Mouse (Mus musculus): ENCODE data around the gene Cic. TPM values are rescaled to one million over a fixed set of nuclear protein-coding genes. Genes with fewer than 3 reads are reported as not detected.

The Cic gene
- polyA plus RNA-seq, 1 experiment from 2014 or later, result 8.9 TPM

DNA sequence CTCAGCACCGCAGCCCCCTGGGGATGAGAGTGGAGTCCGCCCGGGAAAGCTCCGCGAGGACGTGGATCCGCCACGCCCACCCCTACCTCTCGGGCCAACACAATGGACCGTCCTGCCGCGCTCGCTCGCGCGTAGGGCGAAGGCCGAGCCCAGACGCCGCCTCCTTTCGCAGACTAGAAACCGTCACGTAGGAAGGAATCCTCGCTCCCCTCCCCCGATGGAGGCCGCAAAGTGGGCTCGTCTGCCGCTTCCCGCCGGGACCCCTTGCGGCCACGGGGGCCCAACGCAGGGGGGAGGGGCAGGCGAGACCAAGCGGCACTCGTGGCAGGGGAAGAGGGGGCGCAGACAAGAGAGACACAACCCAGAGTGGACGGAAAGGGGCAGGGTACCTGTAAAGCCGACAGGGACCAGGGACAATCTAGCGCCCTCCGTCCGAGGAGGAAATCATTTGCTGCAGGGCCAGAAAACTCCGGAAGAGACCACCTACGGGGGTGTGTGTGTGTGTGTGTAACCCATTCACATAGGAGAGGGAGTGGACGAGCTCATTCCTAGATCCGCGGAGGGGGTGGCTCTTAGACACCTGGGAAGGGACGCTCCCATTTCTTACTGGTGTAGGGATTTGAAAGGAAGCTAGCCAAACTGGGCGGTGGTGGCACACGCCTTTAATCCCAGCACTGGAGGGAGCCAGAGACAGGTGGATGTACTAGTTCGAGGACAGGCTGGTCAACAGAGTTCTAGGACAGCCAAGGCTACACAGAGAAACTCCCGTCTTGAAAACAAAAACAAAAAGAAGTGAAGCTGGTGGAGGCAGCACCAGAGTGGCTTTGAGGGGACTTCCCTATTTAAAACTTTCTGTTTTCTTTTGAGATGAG is 30.2 kb downstream of the Cic start, which contains the start of gene Pafah1b3:
Pafah1b3 (minus strand) TSS at position 533 of the 872 bp plus-strand sequence.
- Histone ChIP-seq H3K4me3 (replicated peaks) (peak within 1 kb of the TSS; percentile 70), H3K27ac (replicated peaks) (peak within 1 kb of the TSS; percentile 79), H3K9me3 (replicated peaks) (no peaks in the 10 kb centered on the region), H3K36me3 (replicated peaks) (peaks cover 16% of the 10 kb centered on the region), H3K9ac (peak within 1 kb of the TSS; percentile 64), H3K27me3 (peaks cover 5% of the 10 kb centered on the region), H3K4me2 (peak within 1 kb of the TSS; percentile 98), H3K4me1 (replicated peaks) (peaks cover 30% of the 10 kb centered on the region)
- WGBS (ENCODE audit: insufficient replicate concordance), result under 1% methylated on average over 52 of the region's 52 CpGs
- peak; percentile 82 for ATAC-seq (ENCODE audit: insufficient read depth)

DNA sequence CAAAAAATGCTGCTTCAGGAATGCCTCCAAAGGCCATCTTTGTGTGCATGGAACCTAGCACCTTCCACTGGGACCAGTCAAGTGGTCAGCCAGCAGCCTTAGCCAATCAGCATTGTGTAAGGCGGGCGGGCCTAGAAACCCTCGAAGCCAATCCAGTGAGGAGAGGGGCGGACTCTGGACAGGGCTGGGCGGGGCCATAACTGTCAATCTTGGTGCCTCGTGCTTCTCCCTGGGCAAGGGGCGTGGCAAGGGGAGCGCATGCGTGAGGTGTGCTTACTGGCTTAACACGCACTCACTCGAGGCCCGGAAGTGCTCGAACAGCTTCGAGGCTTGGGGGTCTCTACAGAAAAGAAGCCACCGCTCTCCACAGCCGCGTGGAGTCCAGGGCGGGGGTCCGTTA is 33.6 kb downstream of the Cic start, which contains the start of gene Prr19:
Prr19 (plus strand) TSS at position 349 of the 400 bp plus-strand sequence.
- 0 out of 2 replicates have a peak, but pooled peaks have one; percentile 31 for ATAC-seq (ENCODE audit: insufficient read depth)
- Histone ChIP-seq H3K4me1 (replicated peaks) (peaks cover 32% of the 10 kb centered on the region), H3K36me3 (replicated peaks) (no peaks in the 10 kb centered on the region), H3K27ac (replicated peaks) (no peak within 1 kb of the TSS), H3K4me3 (replicated peaks) (no peak within 1 kb of the TSS), H3K9me3 (replicated peaks) (no peaks in the 10 kb centered on the region), H3K27me3 (peaks cover 33% of the 10 kb centered on the region), H3K4me2 (no peak within 1 kb of the TSS), H3K9ac (no peak within 1 kb of the TSS)
- WGBS (ENCODE audit: insufficient replicate concordance), result 55% methylated on average over 19 of the region's 19 CpGs

DNA sequence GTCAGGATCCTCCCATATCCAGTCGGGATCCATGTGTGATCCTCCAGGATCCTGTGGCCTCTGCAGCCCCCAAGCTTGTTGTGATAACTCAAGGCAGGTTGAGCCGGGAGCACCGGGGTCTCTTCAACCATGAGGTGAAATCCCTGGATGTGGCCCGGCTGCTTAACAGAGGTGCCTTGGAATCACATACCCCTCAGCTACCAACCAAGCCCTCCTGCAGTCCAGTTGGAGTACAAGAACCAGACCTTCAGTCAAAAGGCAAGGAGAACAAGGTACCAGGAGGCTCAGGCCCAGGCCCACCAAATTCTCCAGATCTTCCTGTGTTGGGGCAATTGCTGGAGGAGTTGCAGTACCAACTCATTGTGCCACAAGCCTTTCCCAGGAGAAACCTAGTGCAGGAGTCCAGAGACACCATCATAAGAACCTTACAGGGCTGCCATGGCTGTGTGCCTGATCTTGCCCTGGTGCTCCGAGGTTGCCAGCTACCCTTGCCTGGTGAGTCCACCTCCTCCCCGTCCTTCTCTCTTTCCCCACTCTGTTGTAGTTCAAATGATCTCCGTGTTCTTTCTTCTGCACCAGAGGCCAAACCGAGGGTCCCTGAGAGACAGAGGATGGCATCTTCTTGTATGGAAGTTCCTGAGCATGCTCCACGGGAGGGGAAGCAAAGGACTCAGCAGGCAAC is 35.6 kb downstream of the Cic start:
- Histone ChIP-seq H3K4me2 (no peak overlapping the region), H3K27ac (replicated peaks) (no peak overlapping the region), H3K4me1 (replicated peaks) (peaks cover 14% of the 10 kb centered on the region), H3K9me3 (replicated peaks) (no peaks in the 10 kb centered on the region), H3K36me3 (replicated peaks) (no peaks in the 10 kb centered on the region), H3K4me3 (replicated peaks) (no peak overlapping the region), H3K27me3 (peaks cover 54% of the 10 kb centered on the region), H3K9ac (no peak overlapping the region)
- 49% methylated on average over 9 of the region's 9 CpGs for WGBS (ENCODE audit: insufficient replicate concordance)
- ATAC-seq (ENCODE audit: insufficient read depth), result no peak

DNA sequence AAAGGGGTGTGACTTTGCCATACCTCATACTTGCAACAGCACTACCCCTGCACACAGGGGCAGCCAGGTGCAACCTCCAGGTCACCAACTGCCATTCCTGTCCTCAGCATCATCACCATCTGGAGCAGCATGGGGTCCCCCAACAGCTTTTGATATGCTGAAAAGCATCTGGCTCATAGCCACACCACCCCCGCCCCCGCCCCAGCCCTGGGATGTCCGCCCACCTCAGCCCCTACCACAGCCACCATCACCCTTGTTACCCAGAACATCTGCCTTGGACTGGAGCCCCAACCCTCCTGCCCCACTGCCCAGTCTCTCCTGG is 36.1 kb downstream of the Cic start:
- Histone ChIP-seq H3K27me3 (peaks cover 59% of the 10 kb centered on the region), H3K4me2 (no peak overlapping the region), H3K4me3 (replicated peaks) (no peak overlapping the region), H3K27ac (replicated peaks) (no peak overlapping the region), H3K4me1 (replicated peaks) (0 out of 2 replicates have a peak, but pooled peaks cover 12% of the 10 kb centered on the region), H3K9me3 (replicated peaks) (no peaks in the 10 kb centered on the region), H3K36me3 (replicated peaks) (no peaks in the 10 kb centered on the region), H3K9ac (no peak overlapping the region)
- no peak for ATAC-seq (ENCODE audit: insufficient read depth)
- 52% methylated on average over 3 of the region's 3 CpGs for WGBS (ENCODE audit: insufficient replicate concordance)

DNA sequence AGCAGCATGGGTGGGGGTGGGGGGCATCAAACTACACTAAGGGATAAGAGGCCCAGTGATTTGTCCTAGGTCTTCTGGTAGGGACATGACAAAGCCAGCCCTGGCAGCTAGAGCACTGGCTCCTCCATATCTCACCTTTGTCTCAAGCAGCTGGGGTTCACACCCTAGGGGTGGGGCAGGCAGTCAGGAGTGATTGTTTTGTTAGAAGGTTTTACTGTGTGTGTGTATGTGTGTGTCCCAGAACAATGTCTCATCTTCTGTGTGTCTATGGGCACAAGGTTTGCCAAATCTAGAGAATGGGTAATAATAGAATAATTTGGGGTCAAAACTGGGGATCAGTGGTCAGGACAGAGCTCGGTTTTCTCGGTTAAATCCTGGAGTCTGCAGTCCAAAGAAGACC is 38.0 kb downstream of the Cic start:
- no peaks in the 10 kb centered on the region for H3K9me3 ChIP-seq (replicated peaks)
- peaks cover 76% of the 10 kb centered on the region for H3K27me3 ChIP-seq
- no peak for ATAC-seq (ENCODE audit: insufficient read depth)
- H3K4me1 ChIP-seq (replicated peaks), result 0 out of 2 replicates have a peak, but pooled peaks cover 12% of the 10 kb centered on the region
- peak overlapping the region; percentile 66 for H3K4me2 ChIP-seq
- H3K9ac ChIP-seq, result no peak overlapping the region
- H3K27ac ChIP-seq (replicated peaks), result no peak overlapping the region
- peak overlapping the region; percentile 44; the same call in 1 of the 2 replicates for H3K4me3 ChIP-seq (replicated peaks)
- no peaks in the 10 kb centered on the region for H3K36me3 ChIP-seq (replicated peaks)
- 1% methylated on average over 2 of the region's 2 CpGs for WGBS (ENCODE audit: insufficient replicate concordance)

DNA sequence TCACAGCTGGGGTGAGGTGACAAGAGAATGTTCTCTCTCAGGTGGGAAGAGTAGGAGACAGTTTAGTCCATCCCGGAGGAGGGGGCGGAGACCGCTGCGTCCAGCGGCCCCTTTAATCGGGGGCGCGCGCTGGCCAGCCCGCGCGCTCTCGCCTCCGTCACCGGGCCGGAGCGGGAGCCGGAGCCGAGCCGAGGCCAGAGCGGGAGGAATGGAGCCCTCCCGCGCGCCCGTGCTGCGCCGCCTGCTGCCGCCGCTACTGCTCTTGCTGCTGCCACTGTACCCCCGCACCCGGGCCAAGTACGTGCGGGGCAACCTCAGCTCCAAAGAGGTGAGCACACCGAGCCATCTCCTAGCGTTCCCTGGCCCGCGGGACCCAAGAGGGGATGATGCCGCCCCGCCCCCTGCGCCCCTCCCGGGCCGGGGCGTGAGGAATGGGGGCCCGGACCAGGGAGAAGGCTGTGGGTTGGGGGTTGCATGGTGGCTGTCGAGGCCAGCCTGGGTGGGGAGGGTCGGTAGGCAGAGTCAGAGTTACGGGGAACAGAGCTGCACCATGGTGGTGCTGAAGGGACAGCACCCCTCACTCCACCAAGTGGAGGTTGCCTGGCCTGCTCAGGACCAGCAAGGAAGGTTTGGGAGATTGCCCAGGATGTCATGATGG is 38.6 kb downstream of the Cic start, which contains the start of gene Tmem145:
Tmem145 (plus strand) TSS at position 151 of the 658 bp plus-strand sequence.
- Histone ChIP-seq H3K36me3 (replicated peaks) (no peaks in the 10 kb centered on the region), H3K27me3 (peaks cover 79% of the 10 kb centered on the region), H3K4me2 (peak within 1 kb of the TSS; percentile 66), H3K9ac (no peak within 1 kb of the TSS), H3K27ac (replicated peaks) (no peak within 1 kb of the TSS), H3K9me3 (replicated peaks) (no peaks in the 10 kb centered on the region), H3K4me1 (replicated peaks) (0 out of 2 replicates have a peak, but pooled peaks cover 9% of the 10 kb centered on the region), H3K4me3 (replicated peaks) (peak within 1 kb of the TSS; percentile 44)
- under 1% methylated on average over 47 of the region's 47 CpGs for WGBS (ENCODE audit: insufficient replicate concordance)
- 0 out of 2 replicates have a peak, but pooled peaks have one; percentile 12 for ATAC-seq (ENCODE audit: insufficient read depth)

DNA sequence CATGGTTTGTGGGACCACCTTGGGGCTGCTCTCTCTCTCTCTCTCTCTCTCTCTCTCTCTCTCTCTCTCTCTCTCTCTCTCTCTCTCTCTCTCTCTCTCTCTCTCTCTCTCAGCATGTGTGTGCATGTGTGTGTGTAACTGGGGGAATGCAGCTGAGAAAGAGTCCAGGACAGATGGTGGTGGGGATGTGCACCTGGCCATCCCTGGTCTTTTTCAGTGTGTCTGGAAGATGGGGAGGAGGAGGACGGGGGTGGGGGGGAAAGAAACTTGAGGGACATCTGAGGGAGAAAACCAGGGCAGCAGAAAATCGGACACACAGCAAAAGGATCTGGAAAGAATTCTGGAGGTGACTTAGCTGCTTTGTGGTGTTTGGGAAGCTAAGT is 39.1 kb downstream of the Cic start:
- Histone ChIP-seq H3K4me1 (replicated peaks) (0 out of 2 replicates have a peak, but pooled peaks cover 6% of the 10 kb centered on the region), H3K9ac (no peak overlapping the region), H3K4me3 (replicated peaks) (no peak overlapping the region), H3K4me2 (no peak overlapping the region), H3K27me3 (peaks cover 82% of the 10 kb centered on the region), H3K27ac (replicated peaks) (no peak overlapping the region), H3K9me3 (replicated peaks) (no peaks in the 10 kb centered on the region), H3K36me3 (replicated peaks) (no peaks in the 10 kb centered on the region)
- WGBS (ENCODE audit: insufficient replicate concordance), result 33% methylated on average over 2 of the region's 2 CpGs
- no peak for ATAC-seq (ENCODE audit: insufficient read depth)

DNA sequence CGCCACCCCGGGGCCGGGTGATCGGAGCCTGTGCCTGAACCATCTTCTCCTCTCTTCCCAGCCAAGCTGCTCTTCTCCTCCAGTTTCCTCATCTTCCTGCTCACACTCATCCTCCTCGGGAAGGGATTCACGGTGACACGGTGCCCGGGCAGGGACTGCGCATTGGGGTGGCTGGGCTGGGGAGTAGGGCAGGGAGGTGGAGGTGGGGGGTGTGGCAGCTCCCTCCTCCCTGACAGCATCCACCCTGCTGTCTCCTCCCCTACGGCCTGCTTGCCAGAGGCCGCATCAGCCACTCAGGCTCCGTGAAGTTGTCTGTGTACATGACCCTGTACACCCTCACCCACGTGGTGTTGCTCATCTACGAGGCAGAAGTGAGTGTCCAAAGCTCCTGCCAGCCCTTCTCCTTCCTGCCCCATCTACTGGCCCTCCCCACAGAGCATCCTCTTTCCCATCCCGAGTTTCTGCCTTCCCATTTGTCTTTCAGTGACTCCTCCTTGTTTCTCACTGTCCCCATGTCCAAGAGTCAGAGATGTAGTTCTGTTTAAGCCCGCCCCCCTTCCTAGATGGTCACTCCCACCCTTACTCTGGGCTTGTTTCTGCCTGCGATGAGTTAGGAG is 41.3 kb downstream of the Cic start:
- ATAC-seq (ENCODE audit: insufficient read depth), result no peak
- Histone ChIP-seq H3K27me3 (peaks cover 91% of the 10 kb centered on the region), H3K9ac (no peak overlapping the region), H3K27ac (replicated peaks) (no peak overlapping the region), H3K4me3 (replicated peaks) (no peak overlapping the region), H3K36me3 (replicated peaks) (no peaks in the 10 kb centered on the region), H3K4me2 (no peak overlapping the region), H3K9me3 (replicated peaks) (no peaks in the 10 kb centered on the region), H3K4me1 (replicated peaks) (0 out of 2 replicates have a peak, but pooled peaks cover 6% of the 10 kb centered on the region)
- 41% methylated on average over 17 of the region's 17 CpGs for WGBS (ENCODE audit: insufficient replicate concordance)

DNA sequence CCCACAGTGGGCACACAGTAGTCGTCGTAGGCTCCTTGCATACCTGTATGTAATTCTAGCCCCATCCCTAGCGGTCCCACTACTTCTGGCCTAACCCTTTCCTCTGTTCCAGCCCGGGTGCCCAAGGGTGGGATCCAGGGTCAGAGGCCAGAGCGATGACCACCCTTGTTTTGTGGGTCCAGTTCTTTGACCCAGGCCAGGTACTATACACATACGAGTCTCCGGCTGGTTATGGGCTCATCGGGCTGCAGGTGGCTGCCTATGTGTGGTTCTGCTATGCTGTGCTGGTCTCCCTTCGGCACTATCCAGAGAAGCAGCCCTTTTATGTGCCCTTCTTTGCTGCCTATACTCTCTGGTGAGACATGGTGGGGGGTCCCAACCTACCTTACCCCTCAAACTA is 41.9 kb downstream of the Cic start:
- no peaks in the 10 kb centered on the region for H3K36me3 ChIP-seq (replicated peaks)
- no peak overlapping the region for H3K4me3 ChIP-seq (replicated peaks)
- H3K9me3 ChIP-seq (replicated peaks), result no peaks in the 10 kb centered on the region
- no peak overlapping the region for H3K4me2 ChIP-seq
- 0 out of 2 replicates have a peak, but pooled peaks cover 6% of the 10 kb centered on the region for H3K4me1 ChIP-seq (replicated peaks)
- H3K9ac ChIP-seq, result no peak overlapping the region
- ATAC-seq (ENCODE audit: insufficient read depth), result no peak
- WGBS (ENCODE audit: insufficient replicate concordance), result 72% methylated on average over 9 of the region's 9 CpGs
- peaks cover 91% of the 10 kb centered on the region for H3K27me3 ChIP-seq
- no peak overlapping the region for H3K27ac ChIP-seq (replicated peaks)

DNA sequence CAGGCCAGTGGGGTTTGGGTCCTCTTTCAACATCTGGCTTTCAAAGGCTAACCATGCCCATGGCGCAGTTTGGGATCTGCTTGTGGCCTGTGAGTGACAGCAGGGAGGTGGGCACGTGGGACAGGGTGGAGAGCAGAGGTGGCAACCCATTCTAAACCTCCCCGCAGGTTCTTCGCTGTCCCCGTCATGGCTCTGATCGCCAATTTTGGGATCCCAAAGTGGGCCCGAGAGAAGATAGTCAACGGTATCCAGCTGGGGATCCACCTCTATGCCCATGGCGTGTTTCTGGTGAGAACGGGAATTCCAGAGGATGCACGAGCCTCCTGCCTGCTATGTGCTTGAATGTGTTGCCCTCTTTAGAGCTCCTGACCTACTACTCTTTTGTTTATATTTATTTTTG is 43.7 kb downstream of the Cic start:
- Histone ChIP-seq H3K27ac (replicated peaks) (no peak overlapping the region), H3K9me3 (replicated peaks) (no peaks in the 10 kb centered on the region), H3K4me1 (replicated peaks) (peaks cover 14% of the 10 kb centered on the region), H3K27me3 (peaks cover 96% of the 10 kb centered on the region), H3K9ac (no peak overlapping the region), H3K4me3 (replicated peaks) (no peak overlapping the region), H3K36me3 (replicated peaks) (no peaks in the 10 kb centered on the region), H3K4me2 (no peak overlapping the region)
- 69% methylated on average over 11 of the region's 11 CpGs for WGBS (ENCODE audit: insufficient replicate concordance)
- no peak for ATAC-seq (ENCODE audit: insufficient read depth)

Measured in liver, embryonic 15.5 days (tissue).